11 mouse cellular contexts compared by ENCODE assay signal in the genomic region with DNA sequence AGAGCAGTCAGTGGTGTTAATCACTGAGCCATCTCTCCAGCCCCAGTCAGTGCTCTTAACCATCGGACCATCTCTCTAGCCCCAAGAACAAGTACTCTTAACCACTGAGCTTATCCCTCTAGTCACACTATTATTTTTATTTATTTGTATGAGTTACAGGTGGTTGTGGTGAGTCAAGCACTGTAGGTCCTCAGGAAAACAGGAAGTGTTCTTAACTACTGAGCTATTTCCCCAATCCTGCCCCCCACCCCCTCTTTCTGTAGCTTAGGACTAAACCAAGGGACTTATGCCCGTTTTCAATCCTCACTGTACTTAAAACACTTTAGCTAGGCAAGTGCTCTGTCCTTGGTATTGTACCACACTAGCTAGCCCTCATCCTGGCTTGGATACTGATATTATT.
"Had no signal": no experiment of that assay in that cellular context is flagged by ENCODE, and none has a peak within 500 bp of the region (broad histone marks: within the 10 kb centered on the region; RNA-seq: fewer than 3 reads in every experiment).

No protein-coding gene starts in this region.

- H3K27ac ChIP-seq: kidney, embryonic 15.5 days; left cerebral cortex, adult 2 months; limb, embryonic 10.5 days; lung, embryonic 15.5 days; neural tube, embryonic 12.5 days had no signal

- H3K4me3 ChIP-seq: kidney, embryonic 15.5 days; left cerebral cortex, adult 2 months; limb, embryonic 10.5 days; lung, embryonic 15.5 days; neural tube, embryonic 12.5 days had no signal

- H3K9me3 ChIP-seq: kidney, embryonic 15.5 days; limb, embryonic 10.5 days; lung, embryonic 15.5 days; neural tube, embryonic 12.5 days had no signal

- DNase-seq: kidney, adult 18-20 months; kidney, postnatal 14 days; midbrain, embryonic 14.5 days; retina, postnatal 1 day; right cerebral cortex, postnatal 14 days; thymus, postnatal 36 days had no signal

- H3K4me1 ChIP-seq: kidney, embryonic 15.5 days; limb, embryonic 10.5 days; lung, embryonic 15.5 days; neural tube, embryonic 12.5 days had no signal

- H3K4me2 ChIP-seq: kidney, embryonic 15.5 days; lung, embryonic 15.5 days; neural tube, embryonic 12.5 days had no signal

- H3K27me3 ChIP-seq: kidney, embryonic 15.5 days; lung, embryonic 15.5 days; neural tube, embryonic 12.5 days had no signal

- H3K36me3 ChIP-seq: kidney, embryonic 15.5 days; limb, embryonic 10.5 days; lung, embryonic 15.5 days; neural tube, embryonic 12.5 days had no signal

- H3K9ac ChIP-seq: kidney, embryonic 15.5 days; lung, embryonic 15.5 days; neural tube, embryonic 12.5 days had no signal
